Mouse (Mus musculus) megakaryocyte progenitor cell, adult 5-6 weeks (primary cell): ENCODE measurements around the gene Tacc3. TPM values are rescaled to one million over a fixed set of nuclear protein-coding genes. Genes with fewer than 3 reads are reported as not detected.
A peak's percentile ranks its signal among the peaks of the same experiment; 100 is the strongest.

ENCODE experiments used
- ATAC-seq: replicated peaks from 2 replicates; pipeline ENCODE4 v1.8.0; 2016; ENCODE audit warnings: mild to moderate bottlenecking, moderate TSS enrichment, inconsistent platforms; ENCODE audit not compliant: poor library complexity
- total RNA-seq, 2 experiments: library from RNA; stranded (forward) in 1 of 2; stranded (reverse) in 1 of 2; fragments of 157-497, 149-512 nt in 1 of 2; fragments of 200-1000 nt in 1 of 2; gene quantifications; 2 replicates each; pipeline versions ENCODE4 v1.2.3 to v1.2.4; 2015 to 2017

Tacc3 gene
- total RNA-seq, 2 experiments from 2014 or later = 184 to 190 TPM

DNA sequence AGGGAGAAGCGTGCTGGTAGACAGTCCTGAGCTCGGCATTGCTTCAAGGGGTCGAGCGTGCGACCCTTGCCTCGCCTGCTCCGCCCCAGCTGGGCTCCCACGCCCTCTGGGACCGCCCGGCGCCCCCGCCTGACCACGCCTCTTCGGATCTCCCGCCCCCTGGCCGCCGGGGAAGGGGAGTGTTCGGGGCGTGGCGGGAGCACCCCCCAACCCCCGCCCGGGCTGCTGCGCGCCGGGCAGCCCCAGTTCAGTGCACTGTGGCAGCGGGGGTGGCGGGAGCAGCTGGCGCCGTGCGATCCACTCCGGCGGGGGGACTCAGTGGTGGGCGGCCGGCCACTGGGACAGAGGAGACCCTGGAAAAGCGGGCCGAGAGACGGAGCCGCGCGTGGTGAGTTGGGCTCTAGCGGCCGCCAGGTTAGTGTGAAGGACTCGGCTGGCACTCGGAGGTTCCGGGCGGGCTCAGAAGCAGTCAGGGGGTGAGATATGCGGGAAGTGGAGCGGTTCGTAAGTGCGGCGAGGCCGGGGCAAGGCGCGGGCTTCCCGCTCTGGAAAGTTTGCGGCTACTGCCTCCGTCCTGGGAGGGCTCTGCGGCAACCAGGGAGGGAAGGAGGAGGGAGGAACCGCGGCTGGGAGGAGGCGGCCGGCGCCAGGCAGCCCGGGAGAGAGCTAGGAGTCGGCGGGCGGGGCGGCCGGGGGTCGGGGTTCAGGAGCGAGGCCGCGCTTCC is 63.8 kb downstream of the Tacc3 start, which contains the start of gene Fgfr3:
Fgfr3 (plus strand) TSS at position 134 of the 725 bp plus-strand sequence.
- peak; percentile 37 for ATAC-seq

DNA sequence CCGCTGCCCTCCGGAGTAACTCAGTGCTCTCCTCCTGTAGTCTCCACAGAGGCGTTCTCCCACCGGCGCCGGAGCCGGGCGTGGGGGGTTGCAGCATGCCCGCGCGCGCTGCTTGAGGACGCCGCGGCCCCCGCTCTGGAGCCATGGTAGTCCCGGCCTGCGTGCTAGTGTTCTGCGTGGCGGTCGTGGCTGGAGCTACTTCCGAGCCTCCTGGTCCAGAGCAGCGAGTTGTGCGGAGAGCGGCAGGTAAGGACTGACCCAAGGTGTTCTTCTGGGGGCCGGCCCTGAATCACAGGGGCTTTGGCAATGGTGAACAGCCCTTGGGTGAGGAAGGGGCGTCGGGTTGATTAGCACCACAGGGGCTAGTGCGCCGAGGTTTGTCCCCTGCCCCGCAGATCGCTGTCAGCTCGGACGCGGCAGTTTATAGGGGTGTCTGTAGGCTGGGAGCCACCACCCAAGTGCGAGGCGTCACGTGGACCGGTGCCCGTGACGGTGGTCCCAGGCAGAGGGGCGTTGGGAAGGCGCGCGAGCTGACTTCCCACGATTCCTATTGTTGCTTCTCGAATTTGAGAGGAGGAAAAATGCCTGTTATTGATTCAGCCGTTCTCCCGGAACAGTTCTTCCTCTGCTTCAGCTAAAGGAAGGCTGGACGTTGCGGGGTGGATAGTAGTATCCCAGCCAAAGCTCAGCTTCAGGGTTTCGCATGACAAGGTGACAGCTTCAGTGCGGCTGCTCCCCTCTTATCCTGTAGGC is 64.5 kb downstream of the Tacc3 start:
- peak; percentile 27; the same call in 1 of the 2 replicates for ATAC-seq

DNA sequence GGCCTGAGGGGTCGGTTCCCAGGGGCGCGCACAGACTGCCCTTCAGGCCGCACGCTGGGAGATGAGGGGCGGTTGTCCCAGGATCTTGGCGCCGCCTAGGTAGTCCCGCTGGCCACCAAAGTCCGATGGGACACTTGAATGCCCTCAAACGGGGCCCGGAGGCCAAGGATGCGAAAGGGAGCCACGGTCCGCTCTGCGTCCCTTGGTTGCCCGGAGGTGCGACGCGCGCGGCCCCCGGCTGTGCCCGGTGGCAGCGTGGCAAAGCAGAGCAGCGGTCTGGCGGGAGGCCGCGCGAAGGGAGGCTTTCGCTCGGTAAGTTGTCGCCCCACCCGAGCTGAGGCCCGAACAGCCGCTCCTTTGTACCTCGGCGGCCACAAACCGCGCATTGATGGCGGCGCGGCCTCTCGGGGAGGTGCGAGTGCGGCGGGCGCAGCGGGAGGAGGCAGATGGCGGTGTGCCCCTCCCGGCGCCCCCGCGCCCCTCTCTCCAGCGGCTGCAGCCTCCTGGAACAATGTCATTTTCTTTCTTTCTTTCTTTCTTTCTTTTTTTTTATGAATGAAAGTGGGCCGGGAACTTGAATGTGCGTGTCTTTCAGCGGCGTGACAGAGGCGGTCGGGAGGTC is 65.2 kb downstream of the Tacc3 start:
- no peak for ATAC-seq

DNA sequence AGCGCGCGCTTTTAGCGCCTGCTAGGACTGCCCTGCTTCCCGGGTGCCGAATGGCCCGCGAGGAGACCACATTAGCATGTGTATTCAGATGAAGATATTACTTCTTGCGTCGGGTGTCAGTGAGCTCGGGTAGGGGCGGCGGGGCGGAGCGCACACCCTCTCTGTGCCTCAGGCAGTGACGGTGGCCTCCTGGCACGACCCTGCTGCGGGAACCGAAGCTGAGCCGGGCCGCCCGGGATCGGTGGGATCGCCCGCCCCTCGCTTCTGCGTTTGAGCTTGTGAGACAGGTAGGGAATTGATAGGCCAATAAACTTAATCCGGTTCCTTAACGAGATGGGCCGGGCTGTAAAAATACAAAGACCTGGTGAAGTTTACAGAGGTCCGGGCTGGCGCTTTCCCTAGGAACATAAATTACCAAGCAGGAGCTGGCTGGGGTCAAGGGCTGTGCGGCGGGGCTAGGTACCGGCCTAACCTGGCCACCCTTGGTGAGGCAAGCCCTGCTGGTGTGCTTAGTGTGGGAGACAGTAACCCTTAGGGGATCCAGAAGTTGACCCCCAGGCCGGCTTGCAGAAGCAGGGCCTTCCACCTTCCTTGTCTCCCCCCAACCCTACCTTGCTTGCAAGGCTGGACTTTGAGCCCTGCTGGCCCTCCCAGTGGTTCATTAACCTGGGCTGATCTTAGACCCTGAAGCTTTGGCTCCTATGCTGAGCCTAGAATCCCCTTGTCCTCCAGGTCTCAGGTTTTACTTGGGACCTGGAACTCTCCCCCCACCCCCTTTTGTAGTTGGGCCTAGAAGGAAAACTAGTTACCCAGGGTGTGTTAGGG is 65.9 kb downstream of the Tacc3 start:
- no peak for ATAC-seq

DNA sequence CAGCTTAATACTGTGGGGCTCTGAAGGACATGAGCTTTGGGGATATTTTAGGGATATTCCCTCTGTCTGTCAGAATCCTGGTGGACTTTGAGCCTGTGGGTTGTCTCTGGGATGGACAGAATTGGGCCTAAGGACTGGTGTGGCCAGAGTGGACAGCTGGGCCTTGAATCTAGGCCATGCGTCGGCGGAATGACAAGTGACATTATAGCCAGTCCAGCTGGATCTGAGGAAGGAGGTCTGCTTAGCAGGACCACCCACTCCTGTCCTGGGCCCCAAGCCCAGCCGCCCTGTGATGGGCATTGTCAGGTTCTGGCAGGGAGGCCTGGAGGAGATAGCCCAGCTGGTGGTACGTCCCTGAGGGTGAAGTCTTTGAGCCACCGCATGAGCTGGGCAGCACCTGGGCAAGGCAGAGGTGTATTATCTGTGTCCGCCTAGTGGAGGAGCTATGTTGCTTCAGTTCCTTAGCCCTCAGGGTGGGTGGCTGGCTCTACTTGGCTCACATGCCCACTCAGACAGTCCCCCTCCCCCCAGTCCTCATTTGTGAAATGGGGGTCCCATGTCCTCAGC is 68.2 kb downstream of the Tacc3 start:
- no peak for ATAC-seq

DNA sequence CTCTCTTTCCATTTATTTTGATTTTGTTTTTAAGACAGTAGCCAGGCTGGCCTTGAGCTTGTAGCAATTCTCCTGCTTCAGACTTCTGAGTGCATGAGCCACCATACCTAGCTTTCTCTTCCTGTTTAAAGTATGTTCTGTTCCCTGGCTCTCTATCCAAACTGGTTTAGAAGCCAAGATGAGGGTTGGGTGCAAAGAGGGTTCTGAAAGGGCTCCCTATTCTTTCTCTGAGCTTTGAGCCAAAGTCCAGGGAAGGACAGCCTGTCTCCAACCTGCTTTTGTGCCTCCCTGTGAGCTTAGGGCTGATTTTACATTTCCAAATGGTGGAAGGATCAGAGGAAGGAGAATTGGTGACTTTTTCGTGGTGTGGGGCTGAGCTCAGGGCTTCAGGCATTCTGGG is 69.0 kb downstream of the Tacc3 start:
- no peak for ATAC-seq

Other genes starting within 250 kb of the Tacc3 start
- gene Nkx1-1, start 224.2 kb upstream of the Tacc3 start, total RNA-seq (2015) = not detected in 2 replicates
- gene Nkx1-1, start 224.2 kb upstream of the Tacc3 start, total RNA-seq (2017) = not detected in 2 replicates
- 16.1 and 27.6 TPM in 2 replicates for gene Fam53a, start 28.5 kb upstream of the Tacc3 start, total RNA-seq (2015)
- 16.6 and 25.9 TPM in 2 replicates for gene Fam53a, start 28.5 kb upstream of the Tacc3 start, total RNA-seq (2017)
- gene Gm9903, start 28.2 kb upstream of the Tacc3 start, total RNA-seq (2015) = 0.37 and 0.74 TPM in 2 replicates
- 1.1 TPM in 1 of 2 replicates, not detected in the other for gene Gm9903, start 28.2 kb upstream of the Tacc3 start, total RNA-seq (2017)
- 206 and 223 TPM in 2 replicates for gene Slbp, start 5.6 kb upstream of the Tacc3 start, total RNA-seq (2015)
- gene Slbp, start 5.6 kb upstream of the Tacc3 start, total RNA-seq (2017) = 253 and 266 TPM in 2 replicates
- gene Tmem129, start 288 bp downstream of the Tacc3 start, total RNA-seq (2015) = 15.9 and 17.5 TPM in 2 replicates
- gene Tmem129, start 288 bp downstream of the Tacc3 start, total RNA-seq (2017) = 17.8 and 23.7 TPM in 2 replicates
- gene Fgfr3, start 63.5 kb downstream of the Tacc3 start, total RNA-seq (2015) = 0.39 TPM in 1 of 2 replicates, not detected in the other
- 1.0 TPM in 1 of 2 replicates, not detected in the other for gene Fgfr3, start 63.5 kb downstream of the Tacc3 start, total RNA-seq (2017)
- 15.5 and 16.2 TPM in 2 replicates for gene Letm1, start 124.7 kb downstream of the Tacc3 start, total RNA-seq (2015)
- 22.2 and 24.2 TPM in 2 replicates for gene Letm1, start 124.7 kb downstream of the Tacc3 start, total RNA-seq (2017)
- 60.1 and 64.1 TPM in 2 replicates for gene Nsd2, start 162.6 kb downstream of the Tacc3 start, total RNA-seq (2015)
- gene Nsd2, start 162.6 kb downstream of the Tacc3 start, total RNA-seq (2017) = 85.5 and 127 TPM in 2 replicates